Mouse (Mus musculus): ENCODE measurements around the gene Fgf5.

DNA sequence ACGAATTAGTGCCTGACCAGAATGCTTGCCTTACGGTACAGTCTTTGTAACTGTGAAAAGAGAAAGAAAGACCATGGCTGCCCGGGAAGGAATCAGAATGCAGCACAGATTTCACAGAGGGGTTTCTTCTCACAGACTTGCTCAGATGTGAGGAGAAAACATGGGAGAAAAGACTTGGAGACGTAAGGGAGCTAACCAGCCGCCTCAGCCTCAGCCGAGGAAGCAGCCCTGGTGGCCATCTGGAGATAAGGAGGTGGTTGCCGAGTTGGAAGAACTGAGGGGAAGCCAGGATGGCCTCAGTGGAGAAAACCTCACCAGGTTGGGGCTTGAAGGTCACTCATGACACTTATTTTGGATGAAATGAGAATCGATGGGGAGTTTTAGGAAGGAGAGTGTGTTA lies 8.7 kb upstream of the Fgf5 start:
- no peak for TF ChIP-seq CTCF (IDR thresholded peaks at IDR 0.05; ENCODE audit: control insufficient read depth, insufficient read depth, low read length)
- no peak for TF ChIP-seq POLR2A (IDR thresholded peaks at IDR 0.05; ENCODE audit: borderline replicate concordance, control insufficient read depth, low read depth, low read length)

Data from bone marrow, adult 2 months (tissue).